Mouse (Mus musculus) liver, embryonic 15.5 days (tissue): ENCODE data around the gene Taar6. TPM values are rescaled to one million over a fixed set of nuclear protein-coding genes. Genes with fewer than 3 reads are reported as not detected.

Experiments used
- ATAC-seq: fragments of 200-750 bp; cut with Nextera tagmentation; 2 replicates; pipeline ENCODE4 v1.8.0; 2017; ENCODE audit warnings: moderate number of reproducible peaks, mild to moderate bottlenecking, moderate library complexity; ENCODE audit not compliant: insufficient read depth
- H3K27ac ChIP-seq: fragments of 300-500 bp; sonication (generic); replicated peaks from 2 replicates; pipeline ENCODE4 v1.5.1; 2015; ENCODE audit warnings: mild to moderate bottlenecking, inconsistent platforms
- H3K27me3 ChIP-seq: fragments of 300-500 bp; sonication (generic); 2 replicates; pipeline ENCODE4 v1.6.1; 2015; ENCODE audit warnings: mild to moderate bottlenecking, inconsistent platforms
- H3K36me3 ChIP-seq: fragments of 300-500 bp; sonication (generic); replicated peaks from 2 replicates; pipeline ENCODE4 v1.6.1; 2015; ENCODE audit warnings: moderate library complexity, mild to moderate bottlenecking, inconsistent platforms
- H3K4me1 ChIP-seq: fragments of 300-500 bp; sonication (generic); replicated peaks from 2 replicates; pipeline ENCODE4 v1.6.1; 2015; ENCODE audit warnings: inconsistent platforms
- H3K4me2 ChIP-seq: fragments of 300-500 bp; sonication (generic); 2 replicates; pipeline ENCODE4 v1.6.1; 2015; ENCODE audit warnings: moderate library complexity, mild to moderate bottlenecking, inconsistent platforms
- H3K4me3 ChIP-seq: fragments of 300-500 bp; sonication (generic); replicated peaks from 2 replicates; pipeline ENCODE4 v1.5.1; 2015; ENCODE audit warnings: mild to moderate bottlenecking, inconsistent platforms
- H3K9ac ChIP-seq: fragments of 300-500 bp; sonication (generic); 2 replicates; pipeline ENCODE4 v1.6.1; 2015; ENCODE audit warnings: moderate library complexity, mild to moderate bottlenecking, inconsistent platforms
- H3K9me3 ChIP-seq: fragments of 300-500 bp; sonication (generic); replicated peaks from 2 replicates; pipeline ENCODE4 v1.6.1; 2016; ENCODE audit warnings: inconsistent platforms
- WGBS: fragments of 180-500 bp; shearing (Covaris S2); methylation state at CpG from one replicate; pipeline ENCODE4 v1.1.7; 2015; ENCODE audit warnings: mixed read lengths; ENCODE audit not compliant: insufficient replicate concordance; 5-methylcytosine and 5-hydroxymethylcytosine counted together
- polyA plus RNA-seq: library from polyadenylated mRNA; unstranded; fragments of >200 nt; fragmentation: Nextera tagmentation; extraction: Ambion mirVana; gene quantifications from 2 replicates; pipeline ENCODE4 v1.2.1, GENCODE M21; 2015

Gene Taar6
- polyA plus RNA-seq, 1 experiment from 2014 or later: not detected

GRCm38 (mm10) chr10:23970656-23971165 is 14.7 kb downstream of the Taar6 start, which contains the start of gene Taar5:
Gene Taar5, plus strand, starts transcription at chr10:23970706.
- H3K27ac ChIP-seq: no peak within 1 kb of the TSS
- H3K4me3 ChIP-seq: no peak within 1 kb of the TSS
- no peaks in the 10 kb centered on the region for H3K36me3 ChIP-seq
- no peaks in the 10 kb centered on the region for H3K9me3 ChIP-seq
- WGBS: 63% methylated on average over 11 of the region's 11 CpGs
- no peaks in the 10 kb centered on the region for H3K27me3 ChIP-seq
- no peak for ATAC-seq
- no peak within 1 kb of the TSS for H3K9ac ChIP-seq
- H3K4me1 ChIP-seq: no peaks in the 10 kb centered on the region
- no peak within 1 kb of the TSS for H3K4me2 ChIP-seq

GRCm38 (mm10) chr10:23964921-23965610 is 20.4 kb downstream of the Taar6 start:
- no peak overlapping the region for H3K27ac ChIP-seq
- H3K4me3 ChIP-seq: no peak overlapping the region
- H3K36me3 ChIP-seq: no peaks in the 10 kb centered on the region
- no peak overlapping the region for H3K4me2 ChIP-seq
- H3K27me3 ChIP-seq: no peaks in the 10 kb centered on the region
- H3K9me3 ChIP-seq: no peaks in the 10 kb centered on the region
- H3K4me1 ChIP-seq: no peaks in the 10 kb centered on the region
- H3K9ac ChIP-seq: no peak overlapping the region
- 64% methylated on average over 6 of the region's 6 CpGs for WGBS
- ATAC-seq: no peak

GRCm38 (mm10) chr10:23963444-23963843 is 22.0 kb downstream of the Taar6 start:
- Histone ChIP-seq H3K27ac (no peak overlapping the region), H3K4me2 (no peak overlapping the region), H3K36me3 (no peaks in the 10 kb centered on the region), H3K4me1 (no peaks in the 10 kb centered on the region), H3K9me3 (no peaks in the 10 kb centered on the region), H3K4me3 (no peak overlapping the region), H3K27me3 (no peaks in the 10 kb centered on the region), H3K9ac (no peak overlapping the region)
- WGBS: 51% methylated on average over 3 of the region's 3 CpGs
- no peak for ATAC-seq

- H3K9ac ChIP-seq: no peak within 1 kb of the TSS
- H3K36me3 ChIP-seq: no peaks in the 10 kb centered on the region
- no peaks in the 10 kb centered on the region for H3K27me3 ChIP-seq
- H3K27ac ChIP-seq: no peak within 1 kb of the TSS
- no peak within 1 kb of the TSS for H3K4me3 ChIP-seq
- H3K4me2 ChIP-seq: no peak within 1 kb of the TSS
- 68% methylated on average over 13 of the region's 13 CpGs for WGBS
- no peak for ATAC-seq
- H3K9me3 ChIP-seq: no peaks in the 10 kb centered on the region
- no peaks in the 10 kb centered on the region for H3K4me1 ChIP-seq
These were observed 25.0 kb downstream of the Taar6 start, which contains the start of gene Taar4 for GRCm38 (mm10) chr10:23960444-23960915. Gene Taar4, plus strand, starts transcription at chr10:23960494.

GRCm38 (mm10) chr10:23959071-23959470 is 26.4 kb downstream of the Taar6 start:
- WGBS: 49% methylated on average over 3 of the region's 3 CpGs
- no peaks in the 10 kb centered on the region for H3K4me1 ChIP-seq

GRCm38 (mm10) chr10:23951714-23952113 is 33.7 kb downstream of the Taar6 start:
- Histone ChIP-seq H3K36me3 (no peaks in the 10 kb centered on the region), H3K27ac (no peak overlapping the region), H3K4me2 (no peak overlapping the region), H3K4me1 (no peaks in the 10 kb centered on the region), H3K27me3 (no peaks in the 10 kb centered on the region), H3K9me3 (no peaks in the 10 kb centered on the region), H3K4me3 (no peak overlapping the region), H3K9ac (no peak overlapping the region)
- 58% methylated on average over 6 of the region's 6 CpGs for WGBS
- ATAC-seq: no peak

More at GRCm38 (mm10) chr10:23959071-23959470, 26.4 kb downstream of the Taar6 start:
- Histone ChIP-seq H3K27ac (no peak overlapping the region), H3K27me3 (no peaks in the 10 kb centered on the region), H3K4me3 (no peak overlapping the region), H3K4me2 (no peak overlapping the region), H3K9me3 (no peaks in the 10 kb centered on the region), H3K36me3 (no peaks in the 10 kb centered on the region), H3K9ac (no peak overlapping the region)
- no peak for ATAC-seq

GRCm38 (mm10) chr10:23949508-23950005 is 35.9 kb downstream of the Taar6 start, which contains the start of gene Taar3:
Gene Taar3, plus strand, starts transcription at chr10:23949558.
- Histone ChIP-seq H3K27me3 (no peaks in the 10 kb centered on the region), H3K36me3 (no peaks in the 10 kb centered on the region), H3K9ac (no peak within 1 kb of the TSS), H3K27ac (no peak within 1 kb of the TSS), H3K9me3 (no peaks in the 10 kb centered on the region), H3K4me2 (no peak within 1 kb of the TSS), H3K4me3 (no peak within 1 kb of the TSS), H3K4me1 (no peaks in the 10 kb centered on the region)
- WGBS: 79% methylated on average over 16 of the region's 16 CpGs
- no peak for ATAC-seq

GRCm38 (mm10) chr10:23948026-23948425 is 37.4 kb downstream of the Taar6 start:
- whole genome bisulfite sequencing: 54% methylated on average over 7 of the region's 7 CpGs
- H3K4me2 ChIP-seq: no peak overlapping the region
- no peak overlapping the region for H3K4me3 ChIP-seq
- H3K36me3 ChIP-seq: no peaks in the 10 kb centered on the region
- H3K27ac ChIP-seq: no peak overlapping the region
- no peaks in the 10 kb centered on the region for H3K27me3 ChIP-seq
- H3K9me3 ChIP-seq: no peaks in the 10 kb centered on the region
- H3K9ac ChIP-seq: no peak overlapping the region
- no peak for ATAC-seq
- no peaks in the 10 kb centered on the region for H3K4me1 ChIP-seq

GRCm38 (mm10) chr10:23942465-23942864 is 43.0 kb downstream of the Taar6 start:
- ATAC-seq: no peak
- H3K27ac ChIP-seq: no peak overlapping the region
- no peaks in the 10 kb centered on the region for H3K9me3 ChIP-seq
- H3K4me2 ChIP-seq: no peak overlapping the region
- H3K9ac ChIP-seq: no peak overlapping the region
- no peaks in the 10 kb centered on the region for H3K36me3 ChIP-seq
- H3K27me3 ChIP-seq: no peaks in the 10 kb centered on the region
- WGBS: 51% methylated on average over 5 of the region's 5 CpGs
- no peak overlapping the region for H3K4me3 ChIP-seq
- H3K4me1 ChIP-seq: no peaks in the 10 kb centered on the region

GRCm38 (mm10) chr10:23938312-23938711 is 47.1 kb downstream of the Taar6 start, which contains the start of gene Taar2:
Gene Taar2, plus strand, starts transcription at chr10:23938572.
- Histone ChIP-seq H3K27ac (no peak within 1 kb of the TSS), H3K9ac (no peak within 1 kb of the TSS), H3K36me3 (no peaks in the 10 kb centered on the region), H3K27me3 (no peaks in the 10 kb centered on the region), H3K4me2 (no peak within 1 kb of the TSS), H3K4me3 (no peak within 1 kb of the TSS), H3K9me3 (no peaks in the 10 kb centered on the region), H3K4me1 (no peaks in the 10 kb centered on the region)
- 54% methylated on average over 6 of the region's 6 CpGs for WGBS
- ATAC-seq: no peak

GRCm38 (mm10) chr10:23937613-23938012 is 47.8 kb downstream of the Taar6 start:
- H3K27ac ChIP-seq: no peak overlapping the region
- H3K4me1 ChIP-seq: no peaks in the 10 kb centered on the region
- no peaks in the 10 kb centered on the region for H3K27me3 ChIP-seq
- no peak overlapping the region for H3K4me3 ChIP-seq
- no peaks in the 10 kb centered on the region for H3K36me3 ChIP-seq
- H3K9me3 ChIP-seq: no peaks in the 10 kb centered on the region
- H3K9ac ChIP-seq: no peak overlapping the region
- WGBS: 26% methylated on average over 4 of the region's 4 CpGs
- no peak overlapping the region for H3K4me2 ChIP-seq
- ATAC-seq: no peak
